Mouse (Mus musculus) hematopoietic stem cell, adult 5-6 weeks (primary cell): ENCODE measurements at regions not wholly inside any gene's neighbourhood (a gene's known extent, or its start where the extent isn't known, plus 50 kb on each side); places are given as distances from the start of the nearest gene placed in this dataset.
"Not testable (repeated sequence)": the region's sequence is repeated elsewhere in the genome, so short reads cannot be mapped to it uniquely, and the experiment has no call there.

ENCODE experiments used
- ATAC-seq, 2 experiments: fragments of 125-278 bp in 1 of 2; replicated peaks in 1 of 2; 2 replicates each; pipeline ENCODE4 v1.8.0; 2016 to 2017; ENCODE audit warnings: inconsistent platforms in 2 of 2, mild to moderate bottlenecking in 2 of 2, moderate number of reproducible peaks in 2 of 2, low read depth in 1 of 2, moderate TSS enrichment in 1 of 2; ENCODE audit not compliant: low FRiP score in 2 of 2, poor library complexity in 2 of 2, severe bottlenecking in 2 of 2, insufficient read depth in 1 of 2, low TSS enrichment in 1 of 2

DNA sequence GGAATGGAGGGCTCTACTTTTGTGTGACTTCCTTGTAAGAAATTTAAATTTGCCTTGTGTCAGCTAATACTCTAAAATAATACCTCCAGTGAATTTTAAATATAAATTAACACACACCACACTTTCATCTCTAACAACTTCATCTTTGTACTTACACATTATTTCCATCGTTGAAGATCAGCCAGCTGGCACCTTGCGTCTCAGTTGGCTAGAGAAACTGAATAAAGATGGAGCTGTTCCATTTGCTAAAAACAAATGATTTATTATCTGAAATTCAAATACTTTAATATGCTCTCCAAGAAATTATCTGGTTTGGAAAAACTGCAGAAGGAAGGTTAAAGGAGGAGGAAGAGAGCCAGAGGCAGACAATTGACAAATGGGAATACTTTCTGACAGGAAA, 122.0 kb upstream of the Gm11096 start:
- ATAC-seq = no peak

DNA sequence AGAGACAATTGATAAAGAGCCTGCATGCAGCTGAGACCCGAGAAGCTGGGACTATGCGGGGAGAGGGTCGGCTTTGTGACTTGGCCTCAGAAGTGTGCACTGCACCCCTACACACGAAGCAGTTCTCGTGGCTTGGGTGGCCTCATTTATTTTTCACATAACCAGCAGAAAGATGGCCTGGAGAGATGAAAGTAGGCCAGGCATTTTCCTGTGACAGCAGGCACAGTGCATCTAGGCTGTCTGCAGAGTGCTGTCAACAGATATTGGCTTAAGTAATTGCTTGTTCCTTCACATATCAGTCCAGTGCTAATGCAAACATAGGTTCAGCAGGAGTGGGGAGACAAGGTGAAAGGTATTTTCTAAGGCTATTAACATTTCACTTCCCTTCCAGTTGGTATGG, 124.9 kb upstream of the Gm11096 start:
- ATAC-seq = no peak

DNA sequence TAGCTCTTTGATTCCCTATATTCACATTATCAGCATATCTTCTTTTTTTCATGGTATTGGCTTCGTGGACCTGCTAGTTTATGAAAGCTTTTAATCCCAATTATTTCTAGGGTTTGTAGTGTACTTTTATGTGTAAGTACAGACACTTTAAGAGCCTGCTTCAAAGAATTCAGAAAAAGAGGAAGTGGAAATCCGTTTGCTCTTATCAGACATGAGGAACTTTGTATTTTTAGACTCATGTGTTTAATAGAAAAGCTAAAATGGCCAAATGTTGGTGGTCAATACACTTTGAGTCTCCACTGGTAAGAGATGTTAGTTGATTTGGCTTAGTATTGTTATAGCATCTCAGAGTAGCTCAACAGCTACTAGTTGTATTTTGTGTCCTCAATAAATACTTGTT, 135.7 kb upstream of the Gm11096 start:
- peak; percentile 58 to 71 for ATAC-seq

DNA sequence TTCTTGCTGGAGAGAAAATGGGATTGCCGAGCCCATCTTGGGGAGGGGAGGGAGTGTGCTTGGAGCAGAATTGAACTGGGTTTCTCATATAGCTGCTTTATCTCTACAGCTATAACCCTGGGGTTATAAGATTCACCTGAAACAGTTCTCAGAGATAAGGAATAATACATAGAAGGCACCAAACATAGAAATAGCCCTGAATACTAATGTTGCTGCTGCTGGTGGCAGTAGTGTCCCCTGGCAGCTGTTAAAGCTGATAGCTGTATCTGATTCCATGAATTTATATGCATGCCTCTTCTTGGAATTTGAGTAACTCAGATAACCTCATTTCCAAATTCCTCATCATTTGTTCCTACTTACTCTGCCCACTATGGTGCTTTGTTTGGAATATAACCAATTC, 137.0 kb upstream of the Gm11096 start:
- ATAC-seq = no peak

DNA sequence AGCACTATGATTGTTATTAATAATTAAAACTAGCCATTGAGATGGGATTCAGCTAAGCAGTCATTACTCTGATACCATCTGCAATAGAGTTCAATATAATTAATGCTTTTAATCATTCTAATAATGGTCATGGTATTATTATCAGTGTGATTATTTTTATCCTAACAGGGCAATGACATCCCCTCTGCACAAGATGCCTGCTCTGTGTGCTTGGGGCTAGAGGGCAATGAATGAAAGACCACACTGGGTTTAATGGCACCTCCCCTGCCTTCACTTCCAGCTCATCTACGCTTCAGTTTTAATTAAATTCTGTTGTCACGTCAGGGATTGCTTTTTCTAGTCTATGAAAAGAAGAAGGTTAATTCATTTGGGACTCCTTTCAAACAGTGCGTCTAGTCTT, 139.1 kb upstream of the Gm11096 start:
- no peak for ATAC-seq

DNA sequence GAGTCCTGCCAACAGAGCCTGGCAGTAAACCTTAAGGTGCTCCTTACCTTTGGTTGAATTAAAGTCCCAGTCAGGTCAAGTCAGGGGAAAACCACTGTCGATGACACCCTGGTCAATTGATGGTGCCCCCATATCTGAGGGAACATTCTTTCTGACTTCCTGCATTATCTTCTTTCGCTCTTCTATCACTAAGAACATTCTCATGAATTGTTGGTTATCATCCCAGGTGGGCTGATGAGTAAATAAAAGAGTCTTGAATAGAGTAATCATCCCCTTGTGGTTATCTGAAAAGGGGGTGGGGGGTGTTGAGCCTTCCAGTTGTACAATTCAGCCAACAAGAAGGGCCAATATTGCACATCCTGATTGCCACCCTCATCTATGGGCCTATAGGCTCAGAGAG, 149.7 kb upstream of the Gm11096 start:
- ATAC-seq = no peak

DNA sequence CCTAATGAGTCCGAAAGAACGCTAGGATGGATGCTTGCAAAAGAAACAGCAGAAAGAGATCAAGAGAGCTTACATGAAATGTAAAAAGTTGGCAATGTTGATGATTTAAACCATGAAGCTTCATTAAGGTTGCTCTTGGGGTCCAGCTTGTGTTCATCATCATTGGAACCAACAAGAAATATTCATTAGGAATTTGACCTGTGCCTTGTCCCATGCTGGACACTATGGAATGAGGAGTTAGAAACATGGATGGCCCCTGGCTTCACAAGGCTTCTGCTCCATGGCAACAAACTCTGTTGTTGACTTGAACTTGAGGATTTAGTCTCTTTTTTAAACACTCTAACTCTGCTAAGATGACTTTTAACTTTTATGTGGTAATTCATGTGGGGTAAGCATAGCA, 159.0 kb upstream of the Gm11096 start:
- ATAC-seq = no peak

DNA sequence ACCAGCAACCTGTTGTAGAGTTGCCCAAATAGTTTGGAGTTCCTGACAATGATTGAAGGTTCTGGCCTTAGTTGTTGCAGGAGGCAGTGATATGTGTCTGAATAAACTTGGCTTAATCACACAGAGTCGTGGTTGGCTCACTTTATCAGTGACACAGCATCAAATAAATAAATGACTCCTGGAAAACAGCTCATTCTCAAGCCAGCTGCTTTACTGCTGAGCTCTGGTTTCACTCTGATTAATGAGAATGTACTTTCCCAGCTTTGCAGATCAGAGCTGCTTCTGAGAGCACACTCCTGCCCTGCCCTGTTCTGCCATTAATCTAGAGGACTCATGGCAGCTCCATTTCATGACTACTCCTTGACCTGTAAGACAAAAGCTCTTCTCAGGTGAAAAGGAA, 171.3 kb upstream of the Gm11096 start:
- ATAC-seq = no peak

DNA sequence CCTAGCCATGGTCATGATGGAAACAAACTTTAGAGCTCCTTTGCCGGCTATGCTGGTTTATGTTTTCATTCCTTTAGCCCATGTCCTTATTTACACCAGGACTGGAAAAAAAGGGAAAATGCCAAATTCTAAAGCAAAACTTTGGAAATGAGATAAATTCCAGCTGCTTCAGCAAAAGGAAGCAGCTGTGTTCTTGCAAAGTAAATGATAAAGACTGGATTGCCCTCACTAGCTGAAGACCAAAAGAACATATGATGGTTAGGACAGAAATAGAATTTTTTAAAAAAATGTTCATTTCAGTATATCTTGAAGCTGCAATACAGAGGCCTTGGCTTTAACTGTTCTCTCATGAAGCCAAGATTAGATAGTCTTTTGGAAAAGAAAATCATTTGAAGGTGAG, 179.6 kb upstream of the Gm11096 start:
- ATAC-seq = no peak

DNA sequence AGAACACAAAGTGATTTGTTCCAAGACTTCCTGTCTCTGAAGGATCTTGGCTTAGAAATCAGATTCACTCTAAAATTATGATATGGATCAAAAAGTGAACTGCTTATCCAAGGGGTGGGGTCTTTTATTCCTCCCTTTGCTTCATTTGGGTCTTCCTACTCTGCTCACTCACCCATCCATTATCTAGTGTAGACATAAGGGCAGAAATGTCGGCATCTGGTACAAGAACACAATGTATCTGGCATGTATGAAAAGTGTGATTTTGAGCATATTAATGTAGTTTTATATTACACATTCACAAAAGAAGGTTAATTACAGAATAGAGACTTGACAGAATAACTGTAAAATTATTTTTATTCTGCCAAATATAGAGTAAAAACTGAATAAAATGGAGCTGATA, 181.5 kb upstream of the Gm11096 start:
- ATAC-seq = no peak

DNA sequence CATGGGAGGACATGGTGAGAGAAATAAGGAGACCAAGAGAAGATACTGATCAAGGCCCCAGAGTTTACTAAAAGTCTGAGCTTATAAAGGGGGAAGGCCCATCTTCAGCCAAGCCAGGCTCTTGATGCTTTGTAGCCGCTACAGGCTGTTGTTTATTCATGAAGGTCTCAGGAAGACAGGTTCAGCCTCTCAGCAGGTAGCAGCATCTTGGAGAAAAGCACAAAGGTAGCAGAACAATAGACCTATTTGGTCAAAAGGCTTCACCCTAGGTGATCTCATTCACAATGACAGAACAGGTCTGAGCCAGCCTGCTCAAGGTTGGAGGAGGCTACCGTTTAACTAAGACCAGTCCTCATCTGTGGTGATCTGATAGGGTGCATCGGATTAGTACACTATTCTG, 185.5 kb upstream of the Gm11096 start:
- no peak for ATAC-seq

DNA sequence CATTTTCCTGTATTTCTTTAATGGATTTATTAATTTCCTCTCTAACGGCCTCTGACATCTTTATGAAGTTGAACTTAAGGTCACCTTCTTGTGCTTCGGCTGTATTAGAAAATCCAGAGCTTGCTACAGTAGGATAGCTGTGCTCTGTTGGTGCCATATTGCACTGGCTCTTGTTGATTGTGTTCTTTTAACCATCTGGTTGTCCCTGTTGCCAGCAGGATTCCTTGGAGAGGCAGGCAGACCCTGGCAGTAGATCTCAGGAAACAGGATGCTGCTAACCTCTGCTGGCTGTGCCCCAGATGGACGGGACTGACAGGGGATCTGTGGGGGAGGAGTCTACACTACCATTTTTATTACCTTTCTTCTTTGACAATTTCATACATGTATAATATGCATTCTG, 185.9 kb upstream of the Thumpd2 start:
- ATAC-seq = no peak

DNA sequence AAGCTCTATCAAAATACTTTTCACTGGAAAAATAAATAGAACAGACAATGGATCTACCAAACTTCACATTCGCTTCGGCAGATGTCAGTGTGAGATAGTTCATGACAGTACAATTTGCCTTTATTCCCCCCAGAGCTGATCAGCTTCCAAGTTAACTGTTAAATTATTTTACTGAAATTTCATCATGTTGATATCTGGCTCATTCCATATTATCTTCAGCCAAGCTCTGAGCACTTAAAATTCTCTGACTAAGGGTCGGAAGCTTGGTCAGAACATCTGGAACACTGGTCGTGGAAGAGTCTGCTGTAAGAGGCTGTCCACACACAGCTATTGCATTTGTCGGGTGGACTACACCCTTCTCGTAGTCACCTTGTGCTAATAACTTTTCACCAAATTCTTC, 181.3 kb upstream of the Thumpd2 start:
- no peak for ATAC-seq

DNA sequence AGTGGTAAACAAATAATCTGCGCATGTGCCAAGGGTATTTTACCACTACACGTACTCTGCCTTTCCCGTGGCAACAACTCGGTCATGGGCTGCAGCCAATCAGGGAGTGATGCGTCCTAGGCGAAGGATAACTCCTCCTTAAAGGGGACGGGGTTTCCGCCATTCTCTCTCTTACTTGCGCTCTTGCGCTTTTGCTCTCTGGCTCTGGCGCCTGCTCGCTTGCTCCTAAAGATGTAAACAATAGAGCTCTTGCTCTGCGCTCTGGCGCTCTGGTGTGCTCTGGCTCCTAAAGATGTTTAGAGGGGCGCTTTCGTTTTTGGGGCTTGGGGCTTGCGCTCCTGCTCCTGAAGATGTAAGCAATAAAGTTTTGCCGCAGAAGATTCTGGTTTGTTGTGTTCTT, 166.9 kb upstream of the Thumpd2 start:
- not testable (repeated sequence) for ATAC-seq

DNA sequence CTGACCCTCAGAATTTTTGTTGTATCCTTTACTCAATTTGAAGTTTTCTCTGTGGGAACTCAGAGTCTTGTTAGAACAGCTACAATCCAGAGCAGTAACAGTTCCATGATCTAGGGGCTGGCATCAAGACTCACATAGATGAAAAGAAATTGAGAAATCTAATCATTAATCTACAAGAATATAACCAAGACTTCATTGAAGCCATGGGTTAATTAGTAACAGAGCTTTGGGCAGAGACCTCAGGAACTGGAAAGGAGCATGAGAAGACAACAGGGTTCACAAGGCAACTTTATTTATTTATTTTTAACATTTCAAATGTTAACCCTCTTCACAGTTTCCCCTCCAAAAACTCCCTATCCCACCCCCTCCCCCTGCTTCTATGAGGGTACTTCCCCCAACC, 160.4 kb upstream of the Thumpd2 start:
- ATAC-seq = no peak

DNA sequence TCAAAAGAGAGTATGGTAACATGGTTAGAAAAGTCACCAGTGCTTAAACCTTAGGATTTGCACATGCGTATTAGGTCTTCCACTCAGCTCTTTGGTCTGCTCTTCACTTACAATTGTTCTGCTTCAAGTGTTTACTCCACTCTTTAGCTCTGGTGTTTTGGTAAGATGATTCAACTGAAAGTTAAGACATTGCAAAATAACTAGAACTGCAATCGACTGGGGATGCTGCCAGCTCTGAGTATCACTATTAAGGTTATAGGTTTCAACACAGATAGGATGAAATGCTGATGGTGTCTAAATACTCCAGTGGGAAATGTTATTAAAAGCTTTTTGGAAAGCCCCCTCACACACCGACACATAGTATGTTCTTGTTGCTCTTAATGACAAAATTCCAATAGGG, 156.6 kb upstream of the Thumpd2 start:
- no peak for ATAC-seq

DNA sequence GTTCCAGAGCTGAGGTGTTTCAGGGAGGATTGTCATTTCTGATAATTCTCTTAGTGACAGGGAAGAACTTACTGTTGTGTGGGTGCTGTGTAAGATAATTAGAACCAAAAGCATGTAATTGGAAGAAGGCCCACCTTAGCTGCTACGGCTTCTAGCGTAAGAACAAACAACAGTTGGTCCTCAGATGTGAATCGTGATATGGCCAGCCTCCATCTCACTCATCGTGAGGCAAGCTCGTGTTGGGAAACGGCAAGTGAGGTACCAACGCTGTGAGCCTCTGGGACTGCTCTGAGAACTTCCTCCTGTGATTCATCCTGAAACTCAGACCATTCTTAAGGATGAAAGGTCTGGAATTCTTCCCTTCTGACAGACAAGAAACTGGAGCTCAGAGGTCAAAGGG, 150.0 kb upstream of the Thumpd2 start:
- ATAC-seq = no peak

DNA sequence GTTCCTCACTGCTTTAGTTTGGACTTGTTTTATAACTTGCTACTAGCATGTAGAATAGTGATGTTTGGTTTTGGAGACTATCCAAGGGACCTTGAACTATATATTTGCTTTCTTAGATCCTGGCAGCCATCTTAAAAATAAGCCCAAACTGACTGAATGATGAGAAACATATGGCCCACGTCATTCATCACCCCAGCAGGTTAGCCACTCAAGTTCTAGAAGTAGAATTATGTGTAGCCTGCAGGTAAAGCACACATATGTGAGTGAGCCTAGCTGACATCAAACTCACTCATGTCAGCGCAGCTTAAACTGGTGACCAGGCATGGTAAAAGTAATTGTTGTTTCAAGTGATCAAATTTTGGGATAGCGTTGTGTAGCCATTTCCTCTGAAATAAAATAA, 147.2 kb upstream of the Thumpd2 start:
- ATAC-seq = no peak

DNA sequence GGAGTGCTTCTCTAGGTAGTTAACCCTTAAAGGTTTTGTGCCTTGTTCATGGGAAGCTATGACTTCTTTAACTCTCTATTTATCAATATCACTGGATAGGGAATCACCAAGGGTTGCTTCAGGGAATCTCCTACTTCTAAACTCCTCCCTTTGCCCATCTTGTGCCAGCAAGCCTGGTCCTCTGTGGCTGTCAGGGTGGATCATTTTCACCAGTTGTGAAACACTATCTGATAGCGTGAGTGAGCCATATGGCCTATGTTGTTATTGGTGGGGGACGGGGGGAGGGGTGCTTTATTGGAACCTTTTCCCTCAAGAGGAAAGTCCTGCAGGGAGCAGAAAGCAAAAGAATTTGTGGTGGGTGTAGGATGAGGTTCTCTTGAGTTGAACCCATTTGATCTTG, 145.5 kb upstream of the Thumpd2 start:
- ATAC-seq = no peak

DNA sequence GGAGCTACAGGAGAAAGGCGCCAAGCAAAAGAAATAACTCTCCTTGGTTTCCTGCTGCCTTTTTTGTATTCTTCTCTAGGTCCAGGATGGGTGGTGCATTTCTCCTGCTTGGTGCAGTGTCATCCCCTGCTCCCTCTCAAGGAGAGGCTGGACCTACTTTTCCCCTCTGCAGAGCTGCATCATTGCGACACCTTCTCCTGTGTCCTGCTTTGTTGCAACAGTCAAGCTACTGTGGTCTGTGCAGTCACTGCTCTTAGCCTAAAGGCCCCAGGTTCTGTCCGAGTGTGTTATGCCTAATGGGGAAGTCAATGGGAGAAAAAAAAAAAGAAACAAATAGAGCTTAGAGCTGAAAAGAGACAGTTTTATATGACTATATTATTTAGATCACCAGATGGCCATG, 144.4 kb upstream of the Thumpd2 start:
- no peak for ATAC-seq
